Mouse (Mus musculus) kidney, adult 18-20 months (tissue): ENCODE data around the gene Serinc5.
"Not testable (repeated sequence)": the region's sequence is repeated elsewhere in the genome, so short reads cannot be mapped to it uniquely, and the experiment has no call there.

Experiments used
- DNase-seq: peaks from one replicate; pipeline ENCODE4 v3.0.0; 2021

Serinc5 gene

DNA sequence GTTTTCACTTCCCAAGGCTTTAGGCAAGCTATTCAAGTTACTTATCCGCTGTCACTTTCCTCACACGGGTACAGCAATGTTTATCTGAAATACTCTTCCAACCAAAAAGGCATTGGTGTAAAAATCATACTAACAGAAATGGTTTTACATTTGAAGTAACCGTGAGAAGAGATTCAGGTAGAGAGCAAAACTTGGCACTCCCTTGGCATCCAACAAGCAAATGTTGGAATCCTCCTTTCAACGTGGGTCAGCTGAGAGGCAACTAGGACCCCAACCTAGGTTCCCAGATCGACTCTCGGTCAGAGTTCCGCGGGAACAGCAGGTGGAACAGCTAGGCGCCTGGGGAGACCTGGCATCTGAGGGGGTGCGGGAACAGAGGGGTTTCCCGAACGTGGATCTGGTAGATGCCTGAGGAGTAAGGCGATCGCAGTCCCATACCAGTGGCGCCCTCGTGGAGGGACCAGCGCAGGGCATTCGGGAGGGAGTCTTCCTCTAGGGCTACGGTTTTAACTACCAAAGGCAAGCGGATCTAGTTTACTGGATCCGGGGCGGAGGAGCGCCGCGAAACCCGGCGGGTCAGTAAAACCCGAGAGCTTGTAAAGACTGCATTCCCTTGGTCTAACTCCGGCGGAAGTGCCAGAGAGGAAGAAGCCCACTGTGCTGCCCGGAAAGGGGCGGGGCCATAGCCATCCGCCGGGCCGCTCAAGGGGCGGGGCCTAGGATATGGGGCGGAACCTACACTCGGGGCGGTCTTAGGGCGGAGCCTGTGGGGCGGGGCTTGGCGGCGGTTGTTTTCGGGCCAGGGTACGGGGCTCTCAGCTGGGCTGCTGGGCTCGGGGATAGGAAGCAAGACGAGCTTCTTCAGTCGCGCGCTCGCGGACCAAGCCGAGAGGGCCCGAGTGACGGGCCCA is at the start of gene Serinc5:
Gene Serinc5, plus strand, starts transcription at position 781 of the 911 bp plus-strand sequence.
- peak; percentile 99 for DNase-seq

GRCm38 (mm10) chr13:92576072-92576471 is 34.8 kb upstream of the Serinc5 start, which contains the start of gene Spz1:
TSS of gene Spz1 (minus strand) at chr13:92576172.
- DNase-seq, result no peak

DNA sequence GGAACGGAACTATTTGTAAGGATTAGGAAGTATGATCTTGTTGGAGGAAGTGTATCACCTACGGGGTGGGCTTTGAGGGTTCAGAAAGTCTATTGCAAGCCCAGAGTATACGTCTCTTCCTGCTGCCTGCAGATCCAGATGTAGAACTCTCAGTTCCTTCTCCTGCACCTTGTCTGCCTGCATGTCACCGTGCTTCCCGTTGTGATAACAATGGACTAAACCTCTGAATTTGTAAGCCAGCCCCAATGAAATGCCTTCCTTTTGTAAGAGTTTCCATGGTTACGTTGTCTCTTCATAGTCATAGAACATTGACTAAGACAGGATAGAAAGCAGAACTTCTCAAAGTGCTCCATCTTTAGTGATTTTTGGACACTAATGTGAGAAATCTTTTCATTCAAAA is 34.2 kb upstream of the Serinc5 start:
- DNase-seq, result no peak

DNA sequence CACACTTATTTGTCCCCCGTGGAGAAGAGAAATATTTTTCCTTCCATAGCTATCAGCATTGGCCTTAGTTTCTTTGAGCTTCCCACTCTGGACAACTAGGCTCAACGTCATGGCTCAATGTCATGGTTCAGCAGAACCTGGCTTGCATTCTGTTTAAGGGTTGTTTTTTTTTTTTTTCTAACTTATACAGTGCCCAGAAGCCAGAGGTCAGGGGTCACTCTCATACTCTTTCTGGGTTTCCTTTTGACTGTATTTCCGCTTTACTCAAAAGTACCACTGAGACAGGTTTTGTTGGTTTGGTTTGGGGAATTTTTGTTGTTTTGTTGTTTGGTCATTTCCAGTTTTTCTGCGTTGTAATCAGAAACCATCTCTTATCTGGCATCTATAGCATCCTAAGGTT is 32.7 kb upstream of the Serinc5 start:
- DNase-seq, result no peak

DNA sequence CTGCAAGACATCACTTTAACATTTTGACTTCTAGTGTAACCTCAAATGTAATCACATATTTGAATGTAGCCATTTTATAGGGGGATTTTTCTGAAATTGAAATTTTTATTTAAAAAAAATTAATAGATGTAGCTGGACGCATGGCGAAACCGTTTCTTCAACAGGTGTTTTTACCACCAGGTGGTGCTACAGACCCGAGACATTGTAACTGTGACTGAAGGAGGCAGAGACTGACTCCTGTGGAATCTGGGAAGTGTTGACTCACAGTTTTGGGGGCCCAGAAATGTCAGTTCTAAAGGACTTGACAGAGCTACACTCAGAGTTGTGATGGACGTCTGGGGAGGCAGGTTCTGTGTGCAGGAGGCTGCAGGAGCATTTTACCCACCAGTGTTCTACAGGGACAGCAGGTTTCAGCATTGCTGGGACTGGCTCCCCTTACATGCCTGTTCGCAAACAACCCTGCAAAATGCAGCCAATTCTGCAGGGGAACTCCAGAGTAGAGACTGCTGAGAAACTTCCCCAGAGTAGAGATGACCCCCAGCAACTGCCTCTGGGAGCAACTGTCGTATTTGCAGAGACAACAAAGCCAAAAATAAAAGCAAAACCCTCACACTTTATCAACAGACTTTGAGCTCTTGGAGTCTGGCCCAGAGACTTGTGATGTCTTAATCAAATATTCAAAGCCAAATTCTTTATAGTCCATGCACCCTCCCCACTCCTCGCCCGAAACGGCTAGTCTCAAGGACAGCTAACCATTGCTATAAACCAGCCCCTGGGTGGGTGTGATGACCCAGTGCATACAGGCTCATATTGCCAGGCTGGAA is 30.5 kb upstream of the Serinc5 start:
- peak; percentile 73 for DNase-seq

DNA sequence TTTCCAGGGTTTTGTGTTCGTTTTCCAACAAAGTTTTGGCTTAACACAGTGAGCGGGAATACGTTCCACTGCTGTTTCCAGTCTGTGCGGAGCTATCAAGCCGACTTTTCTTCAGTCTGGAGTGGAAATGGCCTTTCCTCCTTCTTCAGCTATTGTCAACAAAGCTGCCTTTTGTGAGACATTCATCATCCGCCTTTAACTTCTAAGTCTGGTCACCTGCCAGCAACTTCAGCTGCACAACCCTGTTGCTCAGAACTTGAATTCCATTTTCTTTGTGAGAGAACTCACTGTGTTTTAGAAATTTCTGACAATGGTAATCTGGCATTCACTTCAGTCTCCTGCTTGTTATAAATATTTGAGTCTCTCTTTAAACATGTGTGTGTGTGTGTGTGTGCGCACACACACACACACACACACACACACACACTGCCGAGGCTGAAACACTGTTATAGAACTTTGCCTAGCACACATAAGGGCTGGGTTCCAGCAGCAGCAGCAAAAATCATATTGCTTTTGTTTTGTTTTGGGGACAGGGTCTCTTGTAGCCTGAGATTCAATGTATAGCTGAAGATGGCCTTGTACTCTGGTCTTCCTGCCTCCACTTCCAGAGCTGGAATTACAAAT is 26.7 kb upstream of the Serinc5 start:
- no peak for DNase-seq

- no peak for DNase-seq
Observed at GRCm38 (mm10) chr13:92588704-92589103, 22.2 kb upstream of the Serinc5 start.

DNA sequence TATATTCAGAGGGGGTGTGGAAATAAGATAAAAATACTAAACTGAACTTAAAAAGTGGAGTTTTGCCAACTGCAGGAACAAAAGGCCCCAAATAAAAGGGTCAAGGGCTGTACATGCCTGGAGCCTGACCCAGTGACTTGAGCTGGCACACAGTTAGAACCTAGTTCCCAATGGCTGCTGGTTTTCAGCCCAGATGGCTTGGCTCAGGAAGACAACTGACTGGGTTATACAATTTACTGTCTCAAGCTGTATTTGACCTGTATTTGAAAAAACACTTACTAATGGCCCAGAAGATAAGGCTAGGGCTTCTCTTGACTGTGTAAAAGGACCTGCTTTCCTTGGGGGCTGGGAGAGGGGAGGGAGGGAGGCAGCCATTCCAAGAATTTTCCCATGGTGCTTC is 21.6 kb upstream of the Serinc5 start:
- DNase-seq, result no peak

- DNase-seq, result no peak
Observed at GRCm38 (mm10) chr13:92591225-92591624, 19.7 kb upstream of the Serinc5 start.

DNA sequence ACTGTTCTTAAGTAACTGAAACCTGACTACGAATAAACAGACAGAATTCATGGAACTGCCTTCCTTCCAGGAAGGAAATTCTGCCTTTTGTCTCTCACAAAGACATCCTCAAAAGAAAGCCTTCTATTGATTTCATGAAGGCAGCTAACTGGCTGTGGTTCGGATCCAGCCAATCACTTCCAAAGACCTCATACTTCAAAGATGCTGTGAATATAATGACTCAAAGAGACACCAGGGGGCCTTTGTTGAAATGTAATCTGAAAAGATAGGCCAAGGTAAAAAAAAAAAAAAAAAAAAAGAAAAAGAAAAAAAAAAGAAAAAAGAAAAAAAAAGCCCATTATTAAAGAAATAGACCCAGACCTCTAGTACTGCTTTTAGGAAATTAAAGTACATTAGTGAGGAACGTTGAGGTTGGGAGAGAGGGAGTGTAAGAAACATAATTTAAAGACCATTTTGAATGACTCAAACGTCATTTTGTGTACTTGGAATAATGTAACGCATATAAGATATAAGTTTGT is 18.6 kb upstream of the Serinc5 start:
- no peak for DNase-seq

DNA sequence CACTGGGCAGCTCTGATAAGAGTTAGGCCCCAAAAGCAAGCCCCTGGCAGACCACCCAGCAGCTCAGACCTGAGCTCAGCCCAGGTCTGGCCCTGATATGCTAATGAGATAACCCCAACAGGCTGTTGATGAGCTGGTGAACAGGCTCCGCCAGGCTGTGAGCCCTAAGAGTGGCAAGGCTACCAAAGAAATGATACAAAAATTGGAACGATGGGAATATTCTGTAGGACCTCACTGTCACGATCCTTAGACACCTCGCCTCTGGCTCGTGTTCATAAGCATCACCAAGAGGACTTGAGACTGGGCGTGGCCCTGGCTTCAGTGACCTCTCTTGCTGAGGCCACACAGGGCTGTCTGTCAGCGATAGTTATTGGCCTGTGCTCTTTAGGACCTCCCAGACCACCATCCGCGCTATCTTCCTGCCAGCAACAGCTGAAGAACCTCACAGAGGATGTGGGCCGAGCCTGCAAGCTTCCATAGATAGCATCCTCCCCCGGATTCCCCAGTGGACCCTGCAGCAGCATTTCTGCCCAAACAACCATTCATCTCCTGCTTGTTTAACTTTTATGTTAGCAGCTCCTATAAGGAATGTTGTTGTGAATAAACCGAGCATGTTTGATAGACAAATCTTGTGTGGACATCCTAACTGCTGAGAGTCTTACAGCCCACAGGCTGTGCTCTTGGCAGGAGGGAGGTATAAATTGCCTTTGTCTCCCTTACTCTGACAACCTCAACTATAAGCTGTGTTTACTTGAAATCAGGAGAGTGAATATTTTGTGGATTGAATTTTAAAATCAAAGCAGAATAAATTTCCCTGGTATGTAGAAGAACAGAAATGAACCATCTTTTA is 17.9 kb upstream of the Serinc5 start:
- no peak for DNase-seq

GRCm38 (mm10) chr13:92593731-92594396 is 17.0 kb upstream of the Serinc5 start:
- DNase-seq, result no peak

GRCm38 (mm10) chr13:92594481-92594880 is 16.4 kb upstream of the Serinc5 start:
- DNase-seq, result no peak

- no peak for DNase-seq
Observed at GRCm38 (mm10) chr13:92594907-92595306, 16.0 kb upstream of the Serinc5 start.

- no peak for DNase-seq
Observed at GRCm38 (mm10) chr13:92595424-92595823, 15.5 kb upstream of the Serinc5 start.

GRCm38 (mm10) chr13:92605306-92605705 is 5.6 kb upstream of the Serinc5 start:
- not testable (repeated sequence) for DNase-seq

DNA sequence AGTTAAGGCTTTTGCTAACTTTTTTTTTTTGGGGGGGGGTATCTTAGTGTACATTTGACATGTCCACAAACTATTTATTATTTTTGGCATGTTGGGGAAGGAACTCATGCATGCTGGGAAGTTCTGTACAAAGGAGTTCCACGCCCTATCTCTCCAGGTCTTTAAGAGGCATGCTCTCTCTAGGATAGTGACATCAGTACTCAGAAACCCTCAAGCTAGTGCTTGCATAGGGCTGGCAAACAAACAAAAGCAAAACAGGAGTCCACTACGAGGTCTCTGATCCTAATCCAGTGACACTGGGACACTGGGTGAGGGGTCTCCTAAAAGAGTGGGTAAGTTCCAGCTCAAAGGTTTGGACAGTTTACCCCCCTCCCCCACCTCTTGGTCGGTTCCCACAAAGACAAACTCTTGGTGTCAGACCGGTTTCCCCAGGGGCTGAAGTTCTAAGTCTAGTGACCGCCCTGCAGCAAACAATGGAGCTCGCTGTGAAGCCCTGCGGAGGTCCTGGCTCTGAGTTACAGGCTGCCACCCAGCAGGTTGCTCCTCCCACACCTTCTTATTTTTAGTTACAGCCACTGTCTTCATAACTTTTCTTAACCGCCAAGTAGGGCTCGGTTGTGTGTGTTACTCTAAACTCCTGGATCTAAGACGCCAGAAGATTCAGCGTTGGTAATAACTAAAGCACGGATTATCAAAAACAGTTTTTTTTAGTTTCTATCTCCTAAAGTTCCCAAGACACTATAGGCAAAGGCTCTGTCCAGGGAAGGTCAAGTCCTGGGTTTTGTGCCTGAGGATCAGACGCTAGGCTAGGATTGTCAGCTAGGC is 1.2 kb upstream of the Serinc5 start:
- DNase-seq, result peak; percentile 46

- no peak for DNase-seq
Observed at GRCm38 (mm10) chr13:92611254-92611784, 428 bp downstream of the Serinc5 start.

GRCm38 (mm10) chr13:92611917-92612316 is 1.0 kb downstream of the Serinc5 start:
- no peak for DNase-seq

DNA sequence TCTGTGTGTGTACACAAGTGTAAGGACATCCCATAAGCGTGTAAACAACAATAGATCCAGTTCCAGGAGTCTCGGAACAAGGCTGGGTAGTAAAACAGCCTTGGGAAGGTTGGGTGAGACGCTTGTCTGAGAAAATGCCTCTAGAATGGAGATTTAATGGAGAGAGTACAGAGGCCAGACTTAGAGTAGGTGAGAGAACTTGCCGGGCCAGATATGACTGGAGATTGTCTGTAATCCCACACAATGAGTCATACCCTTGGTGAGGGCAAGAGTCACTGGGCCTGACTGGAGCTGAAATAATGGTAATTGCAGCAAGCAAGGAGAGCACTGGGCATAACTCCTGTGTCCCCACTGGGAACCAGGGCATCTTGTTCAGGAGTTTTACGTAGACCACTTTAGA is 2.2 kb downstream of the Serinc5 start:
- no peak for DNase-seq
